ENCODE assay signal across 10 mouse cellular contexts in the genomic region with DNA sequence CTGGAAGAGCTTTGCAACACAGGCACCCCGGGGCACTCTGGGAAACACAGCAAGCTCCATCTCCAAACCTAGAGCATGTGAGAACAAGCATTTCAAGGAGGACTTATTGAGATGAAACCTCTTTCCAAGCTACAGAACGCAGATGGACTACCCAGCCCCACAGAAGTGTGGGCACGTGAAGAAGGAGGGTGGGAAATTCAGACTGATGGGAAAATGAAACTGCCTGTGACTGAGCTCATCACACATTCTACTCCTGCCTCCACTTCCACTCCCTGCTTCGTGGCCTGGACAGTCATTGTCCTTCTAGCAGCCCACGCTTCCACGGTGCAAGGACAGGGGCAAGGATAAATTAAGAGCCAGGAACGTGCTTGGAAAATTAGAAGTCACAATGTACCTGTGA.
"Had no signal": no experiment of that assay in that cellular context is flagged by ENCODE, and none has a peak within 500 bp of the region (broad histone marks: within the 10 kb centered on the region; RNA-seq: fewer than 3 reads in every experiment).

No protein-coding gene starts in this region.

- H3K27ac ChIP-seq: kidney, postnatal 0 days; liver, embryonic 13.5 days; midbrain, embryonic 10.5 days; midbrain, embryonic 13.5 days had no signal

- DNase-seq: kidney, adult 2 months; kidney, postnatal 25 days; liver, embryonic 13.5 days; lung, adult 2 months; lung, postnatal 14 days; lung, postnatal 4 days; thymus, postnatal 25 days had no signal

- H3K4me3 ChIP-seq: liver, embryonic 13.5 days; midbrain, embryonic 10.5 days; midbrain, embryonic 13.5 days had no signal
